In the genomic region with DNA sequence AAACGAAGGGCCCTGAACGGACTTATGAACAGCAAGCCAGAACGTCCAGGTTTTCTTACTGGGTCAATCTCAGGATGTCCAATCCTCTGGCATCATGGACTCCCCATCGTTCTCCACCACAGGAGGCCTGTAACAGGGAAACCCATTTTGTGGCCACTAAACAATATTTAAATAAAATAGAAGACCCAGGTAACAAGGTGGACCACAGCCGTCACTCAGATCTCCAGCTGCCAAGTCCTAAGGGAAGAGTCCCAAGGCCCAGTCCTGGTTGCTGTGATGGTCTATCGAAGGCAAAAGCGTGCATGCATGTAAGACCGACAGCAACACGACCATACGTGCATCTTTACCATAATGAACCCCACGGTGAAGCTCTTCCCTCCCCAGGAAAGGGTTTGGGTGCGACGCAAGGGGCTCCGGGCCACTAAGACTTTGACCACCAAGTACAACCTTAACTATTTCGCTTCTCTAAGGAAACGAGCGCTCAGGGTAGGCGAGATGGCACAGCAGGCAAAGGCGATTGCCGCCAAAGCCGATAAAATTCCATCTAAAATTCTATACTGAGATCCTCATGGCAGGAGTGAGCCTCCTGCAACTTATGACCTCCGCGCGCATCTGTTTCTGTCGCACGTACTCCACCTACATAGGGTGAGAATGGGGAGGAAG, we compare ENCODE assay signal across 8 mouse cellular contexts. TPM values are rescaled to one million over a fixed set of nuclear protein-coding genes. Genes with fewer than 3 reads are reported as not detected.
DNase-seq lines count a peak whose midpoint lies in the region; ATAC-seq and TF ChIP-seq lines count a peak whose summit lies in the region.

TSS of gene Cog1 (plus strand) at position 480 of the 663 bp plus-strand sequence.

- WGBS in hindbrain, embryonic 13.5 days: 41% methylated on average over 26 of the region's 26 CpGs
- 39% methylated on average over 26 of the region's 26 CpGs for WGBS in liver, embryonic 14.5 days (ENCODE audit: insufficient replicate concordance)

- H3K27me3 ChIP-seq in hindbrain, embryonic 13.5 days: 0 out of 2 replicates have a peak, but pooled peaks cover 7% of the 10 kb centered on the region
- H3K27me3 ChIP-seq in liver, embryonic 14.5 days (ENCODE audit: control insufficient read depth, insufficient read depth, low read length): no peaks in the 10 kb centered on the region

- peak within 1 kb of the TSS; percentile 96 for H3K27ac ChIP-seq in hindbrain, embryonic 13.5 days
- peak within 1 kb of the TSS; percentile 84 for H3K27ac ChIP-seq in liver, embryonic 14.5 days

- peak within 1 kb of the TSS; percentile 59 for H3K4me2 ChIP-seq in hindbrain, embryonic 13.5 days
- peak within 1 kb of the TSS; percentile 95 for H3K4me2 ChIP-seq in liver, embryonic 14.5 days (ENCODE audit: low read depth)

- no peak for TF ChIP-seq CTCF in liver, embryonic 14.5 days (IDR thresholded peaks at IDR 0.05; ENCODE audit: low read depth)

- no peaks in the 10 kb centered on the region for H3K9me3 ChIP-seq in hindbrain, embryonic 13.5 days
- H3K9me3 ChIP-seq in liver, embryonic 14.5 days (ENCODE audit: control insufficient read depth, low read length): no peaks in the 10 kb centered on the region

- H3K4me3 ChIP-seq in hindbrain, embryonic 13.5 days: peak within 1 kb of the TSS; percentile 92
- H3K4me3 ChIP-seq in liver, embryonic 14.5 days (ENCODE audit: insufficient read depth in 1 of 2, low read depth in 2 of 2, low read length in 2 of 2): peak within 1 kb of the TSS; percentile 99 to 100

- peaks cover 22% of the 10 kb centered on the region for H3K36me3 ChIP-seq in hindbrain, embryonic 13.5 days
- H3K36me3 ChIP-seq in liver, embryonic 14.5 days (replicated peaks; ENCODE audit: control insufficient read depth, insufficient read depth, low read depth): peaks cover 22% of the 10 kb centered on the region

- H3K4me1 ChIP-seq in hindbrain, embryonic 13.5 days (replicated peaks): peaks cover 34% of the 10 kb centered on the region
- peaks cover 24 to 27% of the 10 kb centered on the region in 2 experiments for H3K4me1 ChIP-seq in liver, embryonic 14.5 days (replicated peaks; ENCODE audit: control insufficient read depth in 2 of 2, insufficient read depth in 2 of 2, low read length in 1 of 2)

- peak; percentile 1; the same call in 1 of the 2 replicates for ATAC-seq in hindbrain, embryonic 13.5 days (ENCODE audit: low FRiP score)
- ATAC-seq in liver, embryonic 14.5 days (ENCODE audit: insufficient read depth): no peak; the same call in 1 of the 2 replicates
- no peak for ATAC-seq in cerebellum, adult (ENCODE audit: insufficient number of reproducible peaks, low FRiP score, low TSS enrichment)

- DNase-seq in left cerebral cortex, adult 18-20 months (ENCODE audit: low spot score in 2 of 2): no peak
- DNase-seq in left cerebral cortex, adult 11 months (ENCODE audit: low spot score): no peak
- no peak for DNase-seq in adrenal gland, postnatal 10 days
- DNase-seq in gastrocnemius, adult 18-20 months (ENCODE audit: low spot score): no peak
- no peak for DNase-seq in liver, embryonic 14.5 days (ENCODE audit: low read depth in 3 of 3, low spot score in 3 of 3)
- DNase-seq in right cerebral cortex, postnatal 4 days: no peak

- peak within 1 kb of the TSS; percentile 98 for H3K9ac ChIP-seq in hindbrain, embryonic 13.5 days
- peak within 1 kb of the TSS; percentile 86 for H3K9ac ChIP-seq in liver, embryonic 14.5 days (replicated peaks)

- TF ChIP-seq EP300 in liver, embryonic 14.5 days (IDR thresholded peaks at IDR 0.05; ENCODE audit: low read depth): no peak

RNA-seq across cellular contexts. Expression of gene Cog1, which starts in this region (rescaled TPM):
- total RNA-seq in left cerebral cortex, adult 18-20 months (2021): 10 to 100 TPM; 47.3 to 51.8 TPM
- total RNA-seq in adrenal gland, postnatal 10 days (2021): 10 to 100 TPM; 25.5 to 26.0 TPM
- 10 to 100 TPM; 19.9 to 21.8 TPM for total RNA-seq in gastrocnemius, adult 18-20 months (2021)
- 33.4 and 35.6 TPM in 2 replicates for polyA plus RNA-seq in hindbrain, embryonic 13.5 days (2015; fragmentation: Nextera tagmentation; extraction: Ambion mirVana)
- polyA plus RNA-seq in liver, embryonic 14.5 days (2012; rRNA removed): 12.0 and 12.9 TPM in 2 replicates
- 9.3 and 12.7 TPM in 2 replicates for polyA plus RNA-seq in liver, embryonic 14.5 days (2014; fragmentation: Nextera tagmentation; extraction: Ambion mirVana)
